Mouse (Mus musculus) forebrain, embryonic 16.5 days (tissue): ENCODE measurements around the gene Ptcra. TPM values are rescaled to one million over a fixed set of nuclear protein-coding genes. Genes with fewer than 3 reads are reported as not detected.
A peak's percentile ranks its signal among the peaks of the same experiment; 100 is the strongest.
"Not testable (repeated sequence)": the region's sequence is repeated elsewhere in the genome, so short reads cannot be mapped to it uniquely, and the experiment has no call there.

Source experiments
- ATAC-seq: fragments of 200-750 bp; cut with Nextera tagmentation; 2 replicates; pipeline ENCODE4 v1.8.0; 2017; ENCODE audit warnings: mild to moderate bottlenecking, moderate library complexity
- H3K27ac ChIP-seq: fragments of 300-500 bp; sonication (generic); 2 replicates; pipeline ENCODE4 v1.5.1; 2014; ENCODE audit warnings: low read length, control low read depth
- H3K27me3 ChIP-seq: fragments of 300-500 bp; sonication (generic); replicated peaks from 2 replicates; pipeline ENCODE4 v1.6.1; 2014; ENCODE audit warnings: low read length; ENCODE audit not compliant: control insufficient read depth, insufficient read depth
- H3K36me3 ChIP-seq: fragments of 300-500 bp; sonication (generic); 2 replicates; pipeline ENCODE4 v1.6.1; 2014; ENCODE audit not compliant: control insufficient read depth, insufficient read depth
- H3K4me1 ChIP-seq: fragments of 300-500 bp; sonication (generic); replicated peaks from 2 replicates; pipeline ENCODE4 v1.6.1; 2014; ENCODE audit warnings: low read length; ENCODE audit not compliant: control insufficient read depth, insufficient read depth
- H3K4me2 ChIP-seq: fragments of 300-500 bp; sonication (generic); 2 replicates; pipeline ENCODE4 v1.6.1; 2014; ENCODE audit warnings: mild to moderate bottlenecking, low read length, control low read depth
- H3K4me3 ChIP-seq: fragments of 300-500 bp; sonication (generic); replicated peaks from 2 replicates; pipeline ENCODE4 v1.5.1; 2014; ENCODE audit warnings: mild to moderate bottlenecking, low read length, control low read depth
- H3K9ac ChIP-seq: fragments of 300-500 bp; sonication (generic); replicated peaks from 2 replicates; pipeline ENCODE4 v1.6.1; 2014; ENCODE audit warnings: low read depth, low read length, control low read depth
- H3K9me3 ChIP-seq: fragments of 300-500 bp; sonication (generic); 2 replicates; pipeline ENCODE4 v1.6.1; 2016; ENCODE audit warnings: low read length; ENCODE audit not compliant: control insufficient read depth
- WGBS: fragments of 180-500 bp; shearing (Covaris S2); extraction: QIAGEN DNeasy Blood & Tissue Kit; methylation state at CpG from one replicate; pipeline ENCODE4 v1.1.7; 2014; 5-methylcytosine and 5-hydroxymethylcytosine counted together
- polyA plus RNA-seq: library from polyadenylated mRNA; unstranded; fragments of >200 nt; fragmentation: Nextera tagmentation; extraction: Ambion mirVana; gene quantifications from 2 replicates; pipeline ENCODE4 v1.2.1, GENCODE M21; 2015

The Ptcra gene
- polyA plus RNA-seq, 1 experiment from 2014 or later, result not detected

DNA sequence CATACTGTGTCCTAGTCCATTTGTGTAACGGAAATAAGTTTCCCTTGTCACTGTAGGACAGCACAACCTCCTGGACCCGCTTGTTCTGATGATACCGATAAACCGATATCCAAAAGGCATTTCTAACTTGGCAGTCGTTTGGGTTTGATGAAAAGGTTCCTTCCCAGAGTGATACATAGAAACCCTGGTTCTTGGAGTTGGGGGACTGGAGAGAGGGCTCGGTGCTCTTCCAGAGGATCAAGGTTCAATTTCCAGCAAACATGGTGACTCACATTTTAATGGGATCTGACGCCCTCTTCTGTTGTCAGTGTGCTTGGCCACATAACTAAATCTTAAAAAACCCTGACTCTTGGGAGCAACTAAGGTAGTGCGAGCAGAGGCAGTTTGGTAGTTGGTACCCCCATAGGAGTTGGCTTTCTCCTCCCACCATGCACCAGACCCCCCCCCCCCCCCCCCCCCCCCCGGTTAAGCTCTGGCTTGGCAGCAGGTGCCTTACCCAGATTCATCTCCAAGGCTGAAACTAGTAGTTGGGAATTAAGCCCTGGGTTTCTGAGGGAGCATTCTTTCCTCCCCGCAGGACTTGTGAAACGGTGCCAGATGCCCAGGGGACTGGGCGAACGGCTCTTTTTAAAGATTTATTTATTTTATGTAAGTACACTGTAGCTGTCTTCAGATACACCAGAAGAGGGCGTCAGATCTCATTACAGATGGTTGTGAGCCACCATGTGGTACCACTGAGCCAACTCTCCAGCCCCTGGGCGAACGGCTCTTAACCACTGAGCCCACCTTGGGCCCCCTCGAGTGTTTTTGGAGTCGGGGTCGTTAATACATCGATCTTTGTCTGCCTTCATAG, 10.0 kb upstream of the Ptcra start:
- Histone ChIP-seq H3K4me2 (peak overlapping the region; percentile 95), H3K4me3 (peak overlapping the region; percentile 91), H3K36me3 (peaks cover 19% of the 10 kb centered on the region), H3K27me3 (no peaks in the 10 kb centered on the region), H3K4me1 (peaks cover 21% of the 10 kb centered on the region), H3K27ac (peak overlapping the region; percentile 79; the same call in 1 of the 2 replicates), H3K9me3 (no peaks in the 10 kb centered on the region), H3K9ac (peak overlapping the region; percentile 86)
- WGBS, result 5% methylated on average over 19 of the region's 20 CpGs
- no peak for ATAC-seq

DNA sequence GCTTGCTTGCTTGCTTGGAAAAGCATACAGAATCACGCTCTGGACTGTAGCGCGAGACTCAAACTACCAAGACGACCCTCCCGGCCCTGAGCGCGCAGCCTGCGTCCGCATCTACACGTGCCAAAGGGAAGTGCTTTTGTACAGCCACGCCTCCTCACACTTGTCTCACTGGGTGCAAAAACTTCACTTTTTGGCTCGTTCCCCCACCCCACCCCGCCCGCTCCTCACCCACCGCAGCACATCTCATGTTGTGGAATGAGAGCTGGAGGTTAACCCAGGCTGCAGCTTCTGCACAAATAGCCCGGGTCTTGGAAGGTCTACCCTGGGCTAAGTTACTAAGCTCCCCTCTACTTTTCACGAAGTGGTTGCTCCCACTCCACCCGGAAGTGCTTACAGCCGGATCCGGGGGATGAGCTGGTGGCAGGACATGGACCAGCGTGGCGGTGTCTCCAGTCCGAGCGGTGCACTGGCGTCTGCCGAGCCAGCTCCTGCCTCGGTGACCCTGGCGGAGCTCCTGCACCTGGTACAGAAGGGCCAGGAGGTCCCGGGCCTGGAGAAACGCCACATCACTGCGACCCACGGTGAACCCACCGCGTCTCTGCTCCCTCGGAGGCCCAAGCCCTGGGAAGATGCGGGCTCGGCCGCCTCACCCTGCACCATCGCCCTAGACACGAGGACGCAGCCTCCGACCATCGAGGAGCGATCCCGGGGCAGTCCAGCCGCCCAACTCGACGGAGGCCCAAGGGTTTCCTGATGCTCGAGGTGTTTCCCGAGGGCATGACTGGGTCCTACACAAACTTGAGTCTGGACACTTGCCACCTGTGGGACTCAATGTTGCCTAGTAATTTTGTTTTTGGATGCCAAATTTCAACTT, 9.1 kb upstream of the Ptcra start, which contains the start of gene 2310039H08Rik:
TSS of gene 2310039H08Rik (plus strand) at position 232 of the 874 bp plus-strand sequence.
- Histone ChIP-seq H3K4me1 (peaks cover 21% of the 10 kb centered on the region), H3K9ac (peak within 1 kb of the TSS; percentile 86), H3K9me3 (no peaks in the 10 kb centered on the region), H3K27ac (peak within 1 kb of the TSS; percentile 79), H3K36me3 (peaks cover 16% of the 10 kb centered on the region), H3K4me2 (peak within 1 kb of the TSS; percentile 95), H3K27me3 (no peaks in the 10 kb centered on the region), H3K4me3 (peak within 1 kb of the TSS; percentile 91)
- ATAC-seq, result peak; percentile 93
- under 1% methylated on average over 49 of the region's 50 CpGs for WGBS

- Histone ChIP-seq H3K27me3 (no peaks in the 10 kb centered on the region), H3K9me3 (no peaks in the 10 kb centered on the region), H3K36me3 (peaks cover 11% of the 10 kb centered on the region; the same call in 1 of the 2 replicates), H3K4me3 (peak overlapping the region; percentile 91), H3K4me1 (peaks cover 21% of the 10 kb centered on the region), H3K9ac (peak overlapping the region; percentile 86), H3K4me2 (peak overlapping the region; percentile 95), H3K27ac (peak overlapping the region; percentile 79)
- 6% methylated on average over 5 of the region's 5 CpGs for WGBS
- peak; percentile 52 for ATAC-seq
These were observed 8.5 kb upstream of the Ptcra start for GRCm38 (mm10) chr17:46772038-46772403.

- peaks cover 11% of the 10 kb centered on the region; the same call in 1 of the 2 replicates for H3K36me3 ChIP-seq
- H3K4me3 ChIP-seq, result peak overlapping the region; percentile 91
- peak overlapping the region; percentile 79 for H3K27ac ChIP-seq
- peaks cover 21% of the 10 kb centered on the region for H3K4me1 ChIP-seq
- peak overlapping the region; percentile 95 for H3K4me2 ChIP-seq
- H3K9me3 ChIP-seq, result no peaks in the 10 kb centered on the region
- no peak for ATAC-seq
- WGBS, result 60% methylated on average over 17 of the region's 17 CpGs
- H3K27me3 ChIP-seq, result no peaks in the 10 kb centered on the region
- peak overlapping the region; percentile 86 for H3K9ac ChIP-seq
These were observed 8.1 kb upstream of the Ptcra start for GRCm38 (mm10) chr17:46771616-46772015.

DNA sequence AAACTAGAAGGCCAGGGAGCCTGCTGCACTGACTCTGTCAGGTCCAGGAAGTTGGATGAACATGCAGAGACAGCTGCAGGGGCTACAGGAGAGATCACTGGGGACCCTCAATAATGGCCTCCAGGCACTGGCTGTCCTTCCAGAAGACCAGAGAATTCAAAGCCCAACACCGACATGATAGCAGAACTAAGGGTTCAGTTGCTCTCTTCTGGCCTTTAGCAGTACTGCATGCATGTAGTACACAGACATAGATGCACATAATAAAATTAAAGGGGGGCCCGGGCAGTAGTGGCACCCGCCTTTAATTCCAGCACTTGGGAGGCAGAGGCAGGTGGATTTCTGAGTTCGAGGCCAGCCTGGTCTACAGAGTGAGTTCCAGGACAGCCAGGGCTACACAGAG, 7.5 kb upstream of the Ptcra start:
- no peak overlapping the region for H3K9ac ChIP-seq
- ATAC-seq, result no peak
- no peaks in the 10 kb centered on the region for H3K27me3 ChIP-seq
- H3K36me3 ChIP-seq, result peaks cover 7% of the 10 kb centered on the region; the same call in 1 of the 2 replicates
- no peak overlapping the region for H3K27ac ChIP-seq
- no peak overlapping the region for H3K4me2 ChIP-seq
- WGBS, result 79% methylated on average over 4 of the region's 4 CpGs
- H3K4me3 ChIP-seq, result no peak overlapping the region
- peaks cover 21% of the 10 kb centered on the region for H3K4me1 ChIP-seq
- no peaks in the 10 kb centered on the region for H3K9me3 ChIP-seq

GRCm38 (mm10) chr17:46770546-46770945, 7.0 kb upstream of the Ptcra start:
- 90% methylated on average over 11 of the region's 11 CpGs for WGBS
- no peaks in the 10 kb centered on the region for H3K27me3 ChIP-seq
- no peak overlapping the region for H3K27ac ChIP-seq
- H3K9me3 ChIP-seq, result no peaks in the 10 kb centered on the region
- no peak overlapping the region for H3K4me2 ChIP-seq
- H3K9ac ChIP-seq, result no peak overlapping the region
- peaks cover 21% of the 10 kb centered on the region for H3K4me1 ChIP-seq
- H3K36me3 ChIP-seq, result peaks cover 3% of the 10 kb centered on the region; the same call in 1 of the 2 replicates
- H3K4me3 ChIP-seq, result no peak overlapping the region
- no peak for ATAC-seq

- no peak overlapping the region for H3K9ac ChIP-seq
- no peak overlapping the region for H3K4me2 ChIP-seq
- WGBS, result 56% methylated on average over 8 of the region's 8 CpGs
- ATAC-seq, result no peak
- no peak overlapping the region for H3K27ac ChIP-seq
- no peaks in the 10 kb centered on the region for H3K36me3 ChIP-seq
- H3K4me1 ChIP-seq, result peaks cover 8% of the 10 kb centered on the region
- no peak overlapping the region for H3K4me3 ChIP-seq
- no peaks in the 10 kb centered on the region for H3K9me3 ChIP-seq
- no peaks in the 10 kb centered on the region for H3K27me3 ChIP-seq
These were observed 4.4 kb upstream of the Ptcra start for GRCm38 (mm10) chr17:46767868-46768267.

DNA sequence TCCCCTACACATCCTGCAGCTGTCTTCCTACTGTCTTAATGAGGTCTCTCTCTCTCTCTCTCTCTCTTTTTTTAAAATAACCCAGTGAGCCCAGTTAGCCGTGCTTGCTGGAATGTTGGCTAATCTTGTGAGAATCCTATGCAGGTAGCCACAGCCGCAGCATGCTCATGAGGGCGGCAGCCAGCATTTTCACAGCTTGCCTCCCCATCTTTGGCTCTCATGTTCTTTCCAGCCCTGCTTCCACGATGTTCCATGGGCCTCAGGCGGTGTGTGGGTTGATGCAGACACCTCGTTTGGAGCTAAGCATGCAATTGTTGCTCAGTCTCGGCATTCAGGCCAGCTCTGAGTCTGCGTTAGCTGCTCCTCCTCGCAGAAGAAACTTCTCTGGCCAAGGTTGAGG, 1.4 kb upstream of the Ptcra start:
- H3K4me1 ChIP-seq, H3K27ac ChIP-seq, H3K36me3 ChIP-seq, H3K4me2 ChIP-seq, H3K9ac ChIP-seq, H3K9me3 ChIP-seq, H3K4me3 ChIP-seq, ATAC-seq, H3K27me3 ChIP-seq: not testable (repeated sequence)
- 52% methylated on average over 8 of the region's 9 CpGs for WGBS

- H3K4me2 ChIP-seq, result no peak overlapping the region
- H3K27ac ChIP-seq, result no peak overlapping the region
- H3K4me1 ChIP-seq, result no peaks in the 10 kb centered on the region
- no peak for ATAC-seq
- H3K4me3 ChIP-seq, result no peak overlapping the region
- no peak overlapping the region for H3K9ac ChIP-seq
- no peaks in the 10 kb centered on the region for H3K36me3 ChIP-seq
- WGBS, result 80% methylated on average over 12 of the region's 12 CpGs
- no peaks in the 10 kb centered on the region for H3K9me3 ChIP-seq
- H3K27me3 ChIP-seq, result no peaks in the 10 kb centered on the region
These were observed 4.8 kb downstream of the Ptcra start for GRCm38 (mm10) chr17:46758753-46759152.
